Mouse (Mus musculus): ENCODE data around the gene Slc15a5.

- TF ChIP-seq CTCF (IDR thresholded peaks at IDR 0.05; ENCODE audit: extremely low read depth, insufficient read depth, insufficient read length, insufficient replicate concordance) (no peak), POLR2A (IDR thresholded peaks at IDR 0.05; ENCODE audit: low read depth, low read length) (no peak)
These were observed 23.2 kb upstream of the Slc15a5 start for GRCm38 (mm10) chr6:138102940-138103339.
